Mouse (Mus musculus) stomach, postnatal 0 days (tissue): ENCODE data around the gene Ftsj3. TPM values are rescaled to one million over a fixed set of nuclear protein-coding genes. Genes with fewer than 3 reads are reported as not detected.

Experiments used
- ATAC-seq: fragments of 200-750 bp; cut with Nextera tagmentation; 2 replicates; pipeline ENCODE4 v1.8.0; 2017; ENCODE audit not compliant: low FRiP score, low TSS enrichment
- DNase-seq: peaks from one replicate; pipeline ENCODE4 v3.0.0-alpha.2; 2016; ENCODE audit warnings: low spot score
- H3K27ac ChIP-seq: fragments of 300-500 bp; sonication (generic); replicated peaks from 2 replicates; pipeline ENCODE4 v1.5.1; 2014; ENCODE audit warnings: mild to moderate bottlenecking, control low read depth
- H3K27me3 ChIP-seq: fragments of 300-500 bp; sonication (generic); 2 replicates; pipeline ENCODE4 v1.6.1; 2014; ENCODE audit warnings: low read length; ENCODE audit not compliant: control insufficient read depth, insufficient read depth
- H3K36me3 ChIP-seq: fragments of 300-500 bp; sonication (generic); 2 replicates; pipeline ENCODE4 v1.6.1; 2014; ENCODE audit warnings: low read length, mixed read lengths; ENCODE audit not compliant: control insufficient read depth, insufficient read depth
- H3K4me1 ChIP-seq: fragments of 300-500 bp; sonication (generic); replicated peaks from 2 replicates; pipeline ENCODE4 v1.6.1; 2014; ENCODE audit warnings: antibody characterized with exemption; ENCODE audit not compliant: control insufficient read depth, insufficient read depth
- H3K4me2 ChIP-seq: fragments of 300-500 bp; sonication (generic); replicated peaks from 2 replicates; pipeline ENCODE4 v1.6.1; 2014; ENCODE audit warnings: low read depth, mild to moderate bottlenecking, control low read depth, moderate library complexity
- H3K4me3 ChIP-seq: fragments of 300-500 bp; sonication (generic); 2 replicates; pipeline ENCODE4 v1.5.1; 2014; ENCODE audit warnings: low read depth, low read length, control low read depth
- H3K9ac ChIP-seq: fragments of 300-500 bp; sonication (generic); 2 replicates; pipeline ENCODE4 v1.6.1; 2014; ENCODE audit warnings: mild to moderate bottlenecking, low read length, control low read depth, mixed read lengths
- H3K9me3 ChIP-seq: fragments of 300-500 bp; sonication (generic); 2 replicates; pipeline ENCODE4 v1.6.1; 2016; ENCODE audit warnings: low read length; ENCODE audit not compliant: control insufficient read depth
- CTCF ChIP-seq: IDR thresholded peaks from 2 replicates; pipeline ENCODE4 v1.5.1; 2016; ENCODE audit warnings: antibody characterized with exemption, low read depth, mild to moderate bottlenecking, moderate library complexity
- EP300 ChIP-seq: optimal IDR thresholded peaks from 2 replicates; pipeline ENCODE3; 2016; ENCODE audit warnings: antibody characterized with exemption
- WGBS: fragments of 180-500 bp; shearing (Covaris S2); extraction: QIAGEN DNeasy Blood & Tissue Kit; methylation state at CpG from one replicate; pipeline ENCODE4 v1.1.7; 2014; 5-methylcytosine and 5-hydroxymethylcytosine counted together
- polyA plus RNA-seq: library from polyadenylated mRNA; unstranded; fragments of >200 nt; fragmentation: Nextera tagmentation; extraction: Ambion mirVana; gene quantifications from 2 replicates; pipeline ENCODE4 v1.2.1, GENCODE M21; 2015

Gene Ftsj3
- polyA plus RNA-seq, 1 experiment from 2014 or later, result 24.4 TPM

DNA sequence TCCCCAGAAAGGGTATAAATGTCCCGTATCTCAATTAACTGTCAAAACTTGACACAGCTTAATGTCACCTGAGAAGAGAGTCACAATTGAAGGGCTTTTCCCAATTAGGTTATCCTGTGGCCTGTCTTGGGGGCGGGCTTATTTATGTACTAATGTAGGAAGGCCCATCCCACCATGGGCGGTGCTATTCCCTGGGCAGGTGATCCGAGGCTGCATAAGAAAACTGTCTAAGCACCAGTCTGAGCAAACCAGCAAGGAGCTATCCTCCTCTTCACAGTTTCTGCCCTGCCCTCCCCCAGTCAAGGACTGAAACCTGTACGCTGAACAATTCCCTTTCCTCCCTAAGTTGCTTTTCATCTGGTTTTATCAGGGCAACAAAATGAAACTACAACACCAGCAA lies 34.5 kb upstream of the Ftsj3 start:
- WGBS, result 91% methylated on average over 5 of the region's 5 CpGs
- Histone ChIP-seq H3K27me3 (no peaks in the 10 kb centered on the region), H3K4me2 (no peak overlapping the region), H3K4me1 (no peaks in the 10 kb centered on the region), H3K27ac (no peak overlapping the region), H3K4me3 (no peak overlapping the region), H3K9ac (no peak overlapping the region), H3K36me3 (no peaks in the 10 kb centered on the region), H3K9me3 (no peaks in the 10 kb centered on the region)
- no peak for DNase-seq
- no peak for ATAC-seq
- TF ChIP-seq CTCF, result no peak

DNA sequence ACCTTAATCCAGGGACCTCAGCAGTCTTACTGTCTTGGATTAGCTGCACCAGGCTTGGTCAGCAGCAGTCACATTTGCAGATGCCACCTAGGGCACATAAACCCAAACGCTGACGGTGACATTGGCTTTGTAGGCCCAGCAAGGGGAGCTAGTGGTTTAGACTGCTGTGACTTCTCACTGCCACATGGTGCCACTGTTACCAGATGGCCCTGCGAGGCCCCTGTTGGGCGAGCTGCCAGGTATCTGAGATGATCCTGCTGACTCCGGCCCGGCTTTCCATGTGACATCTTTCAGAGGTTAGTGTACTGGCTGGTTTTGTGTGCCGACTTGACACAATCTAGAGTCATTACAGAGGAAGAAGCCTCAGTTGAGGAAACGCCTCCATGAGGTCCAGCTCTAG lies 33.5 kb upstream of the Ftsj3 start:
- Histone ChIP-seq H3K9me3 (no peaks in the 10 kb centered on the region), H3K36me3 (no peaks in the 10 kb centered on the region), H3K4me1 (no peaks in the 10 kb centered on the region), H3K27ac (no peak overlapping the region), H3K27me3 (no peaks in the 10 kb centered on the region), H3K9ac (no peak overlapping the region), H3K4me3 (no peak overlapping the region), H3K4me2 (no peak overlapping the region)
- TF ChIP-seq EP300 (no peak), CTCF (peak; percentile 56)
- 51% methylated on average over 8 of the region's 8 CpGs for WGBS
- peak; percentile 45 for DNase-seq
- ATAC-seq, result peak; percentile 40; the same call in 1 of the 2 replicates

DNA sequence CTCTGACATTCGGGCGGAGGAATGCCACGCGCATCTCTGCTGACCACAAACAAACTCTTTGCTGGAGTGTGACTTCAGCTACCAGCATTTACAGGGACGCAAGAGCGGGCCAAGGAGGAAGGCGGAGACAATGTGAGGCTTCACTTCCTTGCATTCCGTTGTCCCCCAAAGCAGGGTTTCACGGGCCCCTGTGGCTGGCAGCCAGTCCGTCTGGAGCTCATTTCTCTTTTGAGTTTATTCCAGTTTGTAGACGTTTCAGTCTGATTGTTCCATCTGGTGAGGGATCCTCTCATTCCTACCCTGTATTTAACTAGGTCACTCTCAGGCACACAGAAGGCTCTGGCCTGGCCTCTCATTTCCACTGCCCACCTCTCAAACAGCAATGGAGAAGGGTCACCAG lies 31.1 kb upstream of the Ftsj3 start:
- Histone ChIP-seq H3K27me3 (no peaks in the 10 kb centered on the region), H3K27ac (no peak overlapping the region), H3K9me3 (no peaks in the 10 kb centered on the region), H3K4me2 (no peak overlapping the region), H3K9ac (no peak overlapping the region), H3K4me1 (no peaks in the 10 kb centered on the region), H3K4me3 (no peak overlapping the region), H3K36me3 (no peaks in the 10 kb centered on the region)
- 46% methylated on average over 11 of the region's 11 CpGs for WGBS
- DNase-seq (no peak), ATAC-seq (no peak)
- no peak for TF ChIP-seq EP300
- TF ChIP-seq CTCF, result no peak

DNA sequence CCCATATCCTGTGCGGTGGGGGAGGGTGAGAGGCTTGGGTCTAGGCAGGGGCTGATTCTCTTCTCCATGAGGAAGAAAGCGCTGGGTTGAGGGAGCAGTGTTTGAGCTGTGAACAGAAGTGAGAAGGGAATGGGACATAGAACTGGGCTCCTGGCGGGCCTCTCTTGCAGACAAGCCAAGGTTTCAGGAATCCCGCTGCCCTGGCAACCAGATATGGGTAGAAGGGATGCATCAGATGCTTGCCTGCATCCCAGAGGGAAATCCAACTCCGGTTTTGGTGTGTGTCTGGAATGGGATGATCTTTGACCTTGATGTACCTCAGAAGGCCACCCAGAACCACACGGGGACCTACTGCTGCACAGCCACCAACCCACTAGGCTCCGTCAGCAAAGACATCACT lies 30.3 kb upstream of the Ftsj3 start:
- H3K9me3 ChIP-seq, result no peaks in the 10 kb centered on the region
- no peak overlapping the region for H3K4me3 ChIP-seq
- H3K36me3 ChIP-seq, result no peaks in the 10 kb centered on the region
- H3K27ac ChIP-seq, result no peak overlapping the region
- ATAC-seq (no peak), DNase-seq (no peak)
- H3K4me1 ChIP-seq, result no peaks in the 10 kb centered on the region
- H3K4me2 ChIP-seq, result no peak overlapping the region
- TF ChIP-seq EP300 (no peak), CTCF (no peak)
- H3K9ac ChIP-seq, result no peak overlapping the region
- H3K27me3 ChIP-seq, result no peaks in the 10 kb centered on the region
- 90% methylated on average over 7 of the region's 7 CpGs for WGBS

DNA sequence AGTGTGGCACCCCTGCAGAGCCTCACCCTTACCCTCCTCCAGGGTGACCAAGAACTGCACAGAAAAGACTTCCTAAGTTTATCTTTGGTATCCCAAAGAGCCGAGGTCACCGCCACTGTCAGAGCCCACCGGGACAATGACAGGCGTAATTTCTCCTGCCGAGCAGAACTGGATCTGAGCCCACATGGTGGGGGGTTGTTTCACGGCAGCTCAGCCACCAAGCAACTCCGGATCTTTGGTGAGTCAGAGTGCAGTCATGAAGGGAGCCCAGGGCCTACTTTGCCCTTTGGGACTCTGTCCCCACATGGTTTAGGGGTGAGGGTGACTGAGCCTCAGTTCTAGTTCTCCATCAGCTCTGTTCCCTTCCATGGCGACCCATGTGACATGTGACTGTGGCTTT lies 28.2 kb upstream of the Ftsj3 start:
- Histone ChIP-seq H3K27me3 (no peaks in the 10 kb centered on the region), H3K9ac (no peak overlapping the region), H3K36me3 (no peaks in the 10 kb centered on the region), H3K4me1 (no peaks in the 10 kb centered on the region), H3K27ac (no peak overlapping the region), H3K4me3 (no peak overlapping the region), H3K9me3 (no peaks in the 10 kb centered on the region), H3K4me2 (no peak overlapping the region)
- TF ChIP-seq CTCF (no peak), EP300 (no peak)
- DNase-seq, result no peak
- ATAC-seq, result no peak
- WGBS, result 60% methylated on average over 8 of the region's 8 CpGs

DNA sequence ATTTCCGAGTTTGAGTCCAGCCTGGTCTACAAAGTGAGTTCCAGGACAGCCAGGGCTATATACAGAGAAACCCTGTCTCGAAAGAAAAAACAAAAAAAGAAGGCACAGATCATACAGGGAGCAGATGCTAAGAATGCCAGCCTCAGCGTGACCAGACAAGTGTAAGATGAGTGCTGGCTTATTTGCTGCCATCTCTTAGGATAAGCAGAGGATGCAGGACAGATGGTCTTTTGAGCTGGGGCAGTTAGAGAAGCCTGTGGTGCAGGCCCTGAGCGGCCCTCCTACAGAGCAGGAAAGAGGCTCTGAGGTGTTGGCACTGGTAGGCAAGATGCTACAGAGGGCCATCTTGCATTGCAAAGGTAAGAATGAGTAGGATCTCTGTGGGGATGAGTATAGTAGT lies 27.5 kb upstream of the Ftsj3 start:
- DNase-seq (no peak), ATAC-seq (no peak)
- H3K36me3 ChIP-seq, result no peaks in the 10 kb centered on the region
- no peak overlapping the region for H3K9ac ChIP-seq
- no peak overlapping the region for H3K27ac ChIP-seq
- no peaks in the 10 kb centered on the region for H3K4me1 ChIP-seq
- H3K4me3 ChIP-seq, result no peak overlapping the region
- no peaks in the 10 kb centered on the region for H3K27me3 ChIP-seq
- H3K9me3 ChIP-seq, result no peaks in the 10 kb centered on the region
- H3K4me2 ChIP-seq, result no peak overlapping the region
- 79% methylated on average over 4 of the region's 4 CpGs for WGBS
- TF ChIP-seq EP300 (no peak), CTCF (no peak)
